Mouse (Mus musculus) urinary bladder, postnatal 4 days (tissue): ENCODE results near the gene Scin.
"Not testable (repeated sequence)": the region's sequence is repeated elsewhere in the genome, so short reads cannot be mapped to it uniquely, and the experiment has no call there.

Source experiments
- DNase-seq, 2 experiments: peaks; one replicate each; pipeline ENCODE4 v3.0.0; 2021 to 2022; ENCODE audit warnings: low spot score in 2 of 2

Scin gene

GRCm38 (mm10) chr12:40133573-40134271, at the start of gene Scin:
Gene Scin (minus strand): TSS chr12:40134228.
- no peak for DNase-seq

GRCm38 (mm10) chr12:40177089-40177488, 43.1 kb upstream of the Scin start:
- no peak for DNase-seq

GRCm38 (mm10) chr12:40176158-40176557, 42.1 kb upstream of the Scin start:
- DNase-seq: no peak

GRCm38 (mm10) chr12:40175171-40175570, 41.1 kb upstream of the Scin start:
- DNase-seq: not testable (repeated sequence)

GRCm38 (mm10) chr12:40171637-40172036, 37.6 kb upstream of the Scin start:
- no peak for DNase-seq

- DNase-seq: no peak
Observed at GRCm38 (mm10) chr12:40169675-40170074, 35.6 kb upstream of the Scin start.

GRCm38 (mm10) chr12:40164621-40165020, 30.6 kb upstream of the Scin start:
- no peak for DNase-seq

- no peak for DNase-seq
Observed at GRCm38 (mm10) chr12:40160777-40161176, 26.7 kb upstream of the Scin start.

GRCm38 (mm10) chr12:40154188-40154587, 20.2 kb upstream of the Scin start:
- DNase-seq: no peak

GRCm38 (mm10) chr12:40152353-40153069, 18.5 kb upstream of the Scin start:
- no peak for DNase-seq

GRCm38 (mm10) chr12:40147319-40147718, 13.3 kb upstream of the Scin start:
- DNase-seq: no peak

- DNase-seq: no peak
Observed at GRCm38 (mm10) chr12:40146510-40146909, 12.5 kb upstream of the Scin start.

GRCm38 (mm10) chr12:40140706-40141105, 6.7 kb upstream of the Scin start:
- DNase-seq: no peak

- DNase-seq: no peak
Observed at GRCm38 (mm10) chr12:40139484-40140245, 5.6 kb upstream of the Scin start.

- no peak for DNase-seq
Observed at GRCm38 (mm10) chr12:40134529-40134928, 501 bp upstream of the Scin start.

GRCm38 (mm10) chr12:40133194-40133572, 845 bp downstream of the Scin start:
- no peak for DNase-seq

GRCm38 (mm10) chr12:40118872-40119271, 15.2 kb downstream of the Scin start:
- DNase-seq: no peak

- no peak for DNase-seq
Observed at GRCm38 (mm10) chr12:40117045-40117444, 17.0 kb downstream of the Scin start.

- DNase-seq: no peak
Observed at GRCm38 (mm10) chr12:40116214-40116613, 17.8 kb downstream of the Scin start.

GRCm38 (mm10) chr12:40114883-40115282, 19.1 kb downstream of the Scin start:
- no peak for DNase-seq

- DNase-seq: no peak
Observed at GRCm38 (mm10) chr12:40114020-40114419, 20.0 kb downstream of the Scin start.

GRCm38 (mm10) chr12:40113605-40114004, 20.4 kb downstream of the Scin start:
- no peak for DNase-seq

- DNase-seq: no peak
Observed at GRCm38 (mm10) chr12:40109227-40109626, 24.8 kb downstream of the Scin start.
